Mouse (Mus musculus) cerebellum, postnatal 36 days (tissue): ENCODE measurements at regions not wholly inside any gene's neighbourhood (a gene's known extent, or its start where the extent isn't known, plus 50 kb on each side); places are given as distances from the start of the nearest gene placed in this dataset.
A peak's percentile ranks its signal among the peaks of the same experiment; 100 is the strongest.
"Not testable (repeated sequence)": the region's sequence is repeated elsewhere in the genome, so short reads cannot be mapped to it uniquely, and the experiment has no call there.

Source experiments
- DNase-seq, 2 experiments: peaks; one replicate each; pipeline ENCODE4 v3.0.0; 2021 to 2022; ENCODE audit warnings: mixed read lengths in 2 of 2

GRCm38 (mm10) chr17:50346451-50347192 lies 53.2 kb upstream of the Dazl start:
- DNase-seq, result no peak

- not testable (repeated sequence) for DNase-seq
Observed at GRCm38 (mm10) chr17:50353818-50354217, 60.4 kb upstream of the Dazl start.

GRCm38 (mm10) chr17:50354357-50354756 lies 60.9 kb upstream of the Dazl start:
- no peak for DNase-seq

- DNase-seq, result no peak
Observed at GRCm38 (mm10) chr17:50361657-50362233, 68.3 kb upstream of the Dazl start.

- DNase-seq, result no peak
Observed at GRCm38 (mm10) chr17:50365396-50365795, 72.0 kb upstream of the Dazl start.

- DNase-seq, result no peak
Observed at GRCm38 (mm10) chr17:50366181-50366580, 72.7 kb upstream of the Dazl start.

GRCm38 (mm10) chr17:50369216-50369875 lies 75.9 kb upstream of the Dazl start:
- no peak for DNase-seq

GRCm38 (mm10) chr17:50370484-50370883 lies 77.0 kb upstream of the Dazl start:
- DNase-seq, result no peak

GRCm38 (mm10) chr17:50373496-50374141 lies 80.2 kb upstream of the Dazl start:
- DNase-seq, result peak; percentile 22 to 45

- DNase-seq, result no peak
Observed at GRCm38 (mm10) chr17:50375465-50375864, 82.0 kb upstream of the Dazl start.

- DNase-seq, result no peak
Observed at GRCm38 (mm10) chr17:50376708-50377107, 83.3 kb upstream of the Dazl start.

- no peak for DNase-seq
Observed at GRCm38 (mm10) chr17:50378141-50378727, 84.8 kb upstream of the Dazl start.

- no peak for DNase-seq
Observed at GRCm38 (mm10) chr17:50388715-50389710, 95.6 kb upstream of the Dazl start.

- no peak for DNase-seq
Observed at GRCm38 (mm10) chr17:50390151-50390550, 96.7 kb upstream of the Dazl start.

- DNase-seq, result no peak
Observed at GRCm38 (mm10) chr17:50391207-50391606, 97.8 kb upstream of the Dazl start.

GRCm38 (mm10) chr17:50391996-50392395 lies 98.6 kb upstream of the Dazl start:
- DNase-seq, result no peak

- no peak for DNase-seq
Observed at GRCm38 (mm10) chr17:50392428-50392827, 99.0 kb upstream of the Dazl start.

GRCm38 (mm10) chr17:50392966-50393365 lies 99.5 kb upstream of the Dazl start:
- no peak for DNase-seq

- no peak for DNase-seq
Observed at GRCm38 (mm10) chr17:50393698-50394097, 100.3 kb upstream of the Dazl start.

- DNase-seq, result no peak
Observed at GRCm38 (mm10) chr17:50394801-50395200, 101.4 kb upstream of the Dazl start.

GRCm38 (mm10) chr17:50395669-50396068 lies 102.2 kb upstream of the Dazl start:
- DNase-seq, result no peak

- no peak for DNase-seq
Observed at GRCm38 (mm10) chr17:50397324-50397723, 103.9 kb upstream of the Dazl start.
